Mouse (Mus musculus) left cerebral cortex, postnatal 25 days (tissue): Measurements from ENCODE around the gene Unc50. TPM values are rescaled to one million over a fixed set of nuclear protein-coding genes. Genes with fewer than 3 reads are reported as not detected.

Experiments used
- DNase-seq, 2 experiments: peaks; one replicate each; pipeline ENCODE4 v3.0.0; 2022; ENCODE audit warnings: low spot score in 2 of 2, mixed read lengths in 1 of 2
- intact Hi-C: fragments of 180-260 bp; cut with DNase I; formaldehyde crosslinking; loops from one replicate; pipeline ENCODE4 v1.15.1; 2025
- total RNA-seq, 2 experiments: library from RNA; stranded (reverse); gene quantifications; 2 replicates each; pipeline ENCODE4 v1.2.3; 2021

The Unc50 gene
- total RNA-seq, 2 experiments from 2014 or later, result 57.3 to 63.6 TPM

DNA sequence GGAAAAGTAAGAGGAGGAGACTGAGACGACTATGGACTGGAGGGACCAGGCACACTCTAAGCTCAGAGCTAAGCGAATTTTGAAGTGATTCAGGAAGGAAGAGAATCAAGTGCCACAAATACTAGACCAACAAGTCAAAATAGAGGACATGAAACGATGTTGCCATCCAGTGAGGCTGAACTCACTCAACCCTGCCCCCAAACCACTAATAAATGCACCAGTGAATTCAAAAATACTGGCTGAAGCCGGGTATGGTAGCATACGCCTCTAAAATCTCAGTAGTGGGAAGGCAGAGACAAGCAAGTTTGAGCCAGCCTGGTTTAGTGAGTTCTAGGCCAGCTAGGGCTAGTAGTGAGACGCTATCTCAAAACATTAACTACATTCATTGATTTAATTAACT, 50.8 kb downstream of the Unc50 start:
- no peak for DNase-seq
- intact Hi-C loops, result no loop called here

DNA sequence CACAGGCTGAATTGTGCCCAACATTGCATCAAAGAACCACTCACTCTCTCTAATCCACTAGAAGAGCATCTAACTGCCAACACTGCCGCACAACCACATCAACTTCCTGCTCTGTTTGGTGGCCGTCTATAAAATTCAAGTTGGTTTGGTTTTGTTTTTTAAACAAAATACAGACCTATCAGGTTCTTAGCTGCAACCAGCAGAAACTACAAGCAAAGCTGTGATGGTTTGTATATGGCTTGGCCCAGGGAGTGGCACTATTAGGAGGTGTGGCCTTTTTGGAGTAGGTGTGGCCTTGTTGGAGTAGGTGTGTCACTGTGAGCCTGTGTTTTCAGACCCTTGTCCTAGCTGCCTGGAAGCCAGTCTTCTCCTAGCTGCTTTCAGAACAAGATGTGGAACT, 51.4 kb downstream of the Unc50 start:
- no peak for DNase-seq
- intact Hi-C loops, result no loop called here

DNA sequence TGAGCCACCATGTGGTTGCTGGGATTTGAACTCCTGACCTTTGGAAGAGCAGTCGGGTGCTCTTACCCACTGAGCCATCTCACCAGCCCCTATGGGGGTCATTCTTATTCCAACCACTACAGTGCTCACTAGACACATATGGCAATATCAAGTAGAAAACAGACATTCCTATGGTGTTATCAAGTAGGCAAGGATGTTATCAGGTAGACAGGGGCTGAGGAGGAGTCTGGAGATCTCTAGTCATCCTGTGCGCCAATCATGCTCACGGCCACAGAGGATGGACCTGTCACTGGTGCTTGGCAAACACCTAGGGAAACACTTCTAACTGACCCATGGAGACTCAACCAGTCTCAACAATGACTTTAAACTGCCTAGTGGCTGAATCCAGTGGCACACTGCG, 54.7 kb downstream of the Unc50 start:
- no peak for DNase-seq
- intact Hi-C loops, result no loop called here

DNA sequence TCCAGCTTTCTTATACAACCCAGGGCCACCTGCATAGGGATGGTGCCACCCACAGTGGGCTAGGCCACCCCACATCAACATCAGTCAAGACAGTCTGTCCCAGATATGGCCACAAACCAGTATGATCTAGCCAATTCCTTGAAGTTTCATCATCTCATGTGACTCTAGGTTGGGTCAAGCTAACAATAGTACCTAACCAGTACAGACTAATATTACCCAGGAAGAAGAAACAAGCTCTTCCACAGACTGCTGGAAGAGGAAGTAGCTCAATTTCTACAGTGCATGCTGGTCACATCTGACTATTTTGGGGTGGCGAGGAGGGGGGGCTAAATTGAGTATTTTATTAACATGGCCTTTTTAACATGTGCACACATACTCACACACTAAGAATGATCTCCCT, 56.5 kb downstream of the Unc50 start:
- intact Hi-C loops, result no loop called here
- no peak for DNase-seq

DNA sequence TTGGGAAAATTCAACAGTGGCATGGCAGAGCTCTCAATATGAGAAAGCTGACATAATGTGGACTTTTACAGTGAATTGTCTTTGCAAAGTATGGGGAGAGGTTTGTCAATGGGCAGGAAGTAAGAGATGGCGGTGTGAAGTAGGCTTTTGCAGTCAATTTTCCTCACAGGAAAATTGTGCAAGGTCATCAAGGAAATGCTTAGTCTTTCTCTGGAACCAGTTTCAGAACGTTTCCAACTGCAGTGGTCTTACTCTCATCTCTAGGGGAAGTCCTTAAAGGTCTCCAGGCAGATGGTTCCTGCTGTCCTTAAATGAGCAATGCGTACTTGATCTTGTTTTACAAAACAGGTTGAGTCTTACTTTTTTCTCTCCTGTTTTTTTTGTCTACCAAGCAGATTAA, 57.1 kb downstream of the Unc50 start:
- intact Hi-C loops, result no loop called here
- no peak for DNase-seq

DNA sequence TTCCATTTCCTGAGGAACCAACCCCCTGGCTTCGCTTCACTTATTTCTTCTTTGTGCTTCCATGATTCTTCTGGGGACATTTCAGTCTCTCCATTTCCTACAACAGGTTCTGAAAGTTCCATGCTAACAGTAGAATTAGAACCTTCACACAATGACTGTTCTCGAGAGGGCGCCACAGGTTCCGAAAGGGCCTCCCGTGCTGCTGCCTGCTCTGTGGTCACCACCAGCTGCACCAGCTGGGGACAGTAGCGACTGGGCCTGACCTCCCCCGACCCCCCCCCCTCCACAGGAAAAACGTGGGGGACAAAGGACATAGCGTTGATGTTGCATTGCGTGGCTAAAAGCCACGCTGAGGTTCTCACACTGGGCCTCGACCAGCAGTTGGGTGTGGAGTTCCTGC, 58.6 kb downstream of the Unc50 start:
- intact Hi-C loops, result no loop called here
- no peak for DNase-seq

Other genes starting within 250 kb of the Unc50 start
- not detected for gene Cnga3, start 215.7 kb upstream of the Unc50 start, total RNA-seq
- gene Inpp4a, start 130.3 kb upstream of the Unc50 start, total RNA-seq, result 100 to 1,000 TPM; 195 to 196 TPM
- gene Coa5, start within 50 bp of the Unc50 start, total RNA-seq, result 10 to 100 TPM; 58.0 to 62.3 TPM
- gene Mgat4a, start 110.9 kb downstream of the Unc50 start, total RNA-seq, result 10 to 100 TPM; 29.4 to 33.0 TPM